Mouse (Mus musculus) thymus, postnatal 25 days (tissue): ENCODE measurements around the gene Resp18.

ENCODE experiments used
- DNase-seq: peaks from one replicate; pipeline ENCODE4 v3.0.0; 2022

Resp18 gene

DNA sequence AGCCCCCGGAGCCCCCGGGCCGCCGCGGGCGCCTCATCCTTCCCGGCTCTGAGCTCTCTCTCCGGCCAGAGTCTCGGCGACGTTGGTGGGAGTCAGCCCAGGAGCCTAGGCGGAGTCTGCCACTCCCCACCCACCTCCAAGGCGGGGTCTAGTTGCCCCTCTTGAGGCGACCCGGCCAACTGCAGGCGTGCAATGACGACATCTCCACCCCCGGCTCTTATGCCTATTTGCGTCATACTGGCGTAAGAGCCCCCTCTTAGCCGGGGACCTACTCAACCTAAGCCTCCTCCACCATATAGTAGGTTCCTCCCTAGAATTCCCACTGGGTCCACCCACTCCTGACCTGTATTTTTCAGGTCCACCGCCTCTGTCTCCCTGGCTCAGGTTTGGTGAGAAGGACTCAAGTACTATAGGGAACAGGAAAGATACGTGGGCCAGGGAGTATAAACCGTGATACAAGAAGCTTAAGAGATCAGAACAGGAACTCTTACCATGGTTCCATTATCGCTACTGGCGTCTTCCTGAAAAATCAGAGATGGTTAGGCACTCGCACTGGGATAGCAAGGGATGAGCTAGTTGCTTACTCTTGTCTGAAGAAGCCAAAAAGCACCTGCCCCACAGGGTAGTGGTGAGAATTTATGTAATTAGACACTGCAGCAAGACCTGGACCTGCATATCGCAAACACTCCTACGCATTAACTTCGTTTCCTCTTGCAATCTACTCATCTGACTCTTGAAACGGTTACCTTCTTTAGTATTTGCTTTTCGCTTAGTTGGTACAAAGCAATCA lies 13.9 kb downstream of the Resp18 start, which contains the start of gene Ptprn:
Gene Ptprn (minus strand): TSS at position 412 of the 790 bp plus-strand sequence.
- no peak for DNase-seq

DNA sequence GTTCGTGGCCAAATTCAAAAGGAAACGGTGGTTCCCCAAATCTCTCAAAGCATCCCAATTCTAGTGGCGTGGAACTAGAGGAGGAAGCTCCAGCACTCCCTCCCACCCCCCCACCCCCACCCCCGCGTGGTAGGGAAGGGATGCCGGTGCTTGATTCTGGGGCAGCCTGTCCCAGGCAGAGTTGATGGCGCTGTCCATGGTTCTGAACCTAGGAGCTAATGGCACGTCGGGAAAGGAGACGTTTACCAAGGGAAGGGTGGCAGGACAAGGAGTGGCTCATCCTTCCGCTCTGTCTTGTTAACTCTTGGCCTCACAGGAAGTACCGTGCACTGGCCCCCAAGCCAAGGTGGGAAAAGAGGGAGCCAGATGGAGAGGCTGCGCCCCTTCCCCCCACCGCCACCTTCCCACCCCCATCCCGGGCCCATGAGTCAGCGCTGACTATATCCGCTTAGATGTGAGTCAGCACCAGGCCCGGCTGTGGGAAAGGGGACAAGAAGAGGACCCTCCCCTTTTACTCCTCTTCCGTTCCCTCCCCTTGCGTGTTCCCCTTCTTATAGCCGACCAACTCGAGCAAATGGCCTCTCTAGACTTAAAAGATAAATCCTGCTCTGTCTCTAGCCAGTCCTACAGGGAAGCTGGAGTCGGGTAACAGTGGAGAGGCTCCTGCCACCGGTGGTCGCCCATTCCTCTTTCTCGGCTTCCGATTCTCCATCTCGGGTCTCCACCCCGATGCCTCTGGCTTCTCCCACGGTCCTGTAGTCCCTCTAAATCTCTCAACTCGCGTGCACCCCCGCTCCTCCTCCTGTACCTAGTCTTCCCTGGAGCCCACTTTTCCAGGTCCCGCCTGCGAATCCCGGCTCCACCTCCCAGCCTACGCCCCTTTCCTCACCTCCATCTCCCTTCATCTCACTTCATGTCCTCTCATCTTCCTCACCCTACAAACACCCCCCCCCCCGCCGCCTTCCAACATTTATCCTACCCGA lies 15.0 kb downstream of the Resp18 start:
- peak; percentile 44 for DNase-seq

DNA sequence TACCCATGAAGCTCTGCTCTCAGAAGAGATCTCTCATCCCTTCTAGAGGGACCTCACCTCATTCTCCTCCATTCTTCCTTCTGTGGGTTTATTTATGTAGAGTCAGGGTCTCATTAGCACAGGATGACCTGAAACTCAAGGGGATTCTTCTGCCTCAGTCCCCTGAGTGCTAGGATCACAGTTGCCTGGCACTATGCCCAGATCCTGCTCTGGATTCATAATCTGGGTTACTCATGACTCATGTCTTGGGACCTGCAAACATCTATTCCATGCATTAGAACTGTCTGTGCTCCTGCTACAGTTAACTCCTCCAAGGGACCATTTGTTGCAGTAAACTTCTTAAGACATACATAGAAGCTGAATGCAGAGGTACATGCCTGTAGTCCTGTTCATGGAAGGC lies 16.9 kb downstream of the Resp18 start:
- no peak for DNase-seq

DNA sequence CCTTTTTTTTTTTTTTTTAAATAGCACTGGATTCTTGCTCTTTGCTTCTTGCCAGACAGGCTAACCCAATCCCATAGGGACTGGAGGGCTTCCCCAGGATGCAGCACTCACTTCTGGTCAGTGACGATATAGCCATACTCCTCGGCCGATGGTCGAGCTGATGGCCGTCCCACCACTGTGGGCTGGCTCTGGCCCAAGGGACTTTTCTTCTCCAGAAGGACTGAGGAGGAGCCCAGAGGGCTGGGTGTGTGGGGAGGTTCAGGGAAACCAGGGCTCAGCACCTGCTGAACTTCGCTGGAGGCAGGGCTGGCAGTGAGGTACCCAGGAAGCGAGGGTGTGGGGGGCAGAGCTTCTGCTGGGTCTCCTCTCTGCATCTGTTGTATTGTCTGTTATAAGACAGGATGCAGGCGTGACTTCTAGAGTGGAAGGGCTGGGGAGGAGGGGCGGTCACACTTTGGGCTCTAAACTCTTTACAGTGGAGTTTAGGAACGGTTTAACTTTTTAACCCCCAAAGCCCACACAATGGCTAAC lies 22.6 kb downstream of the Resp18 start:
- DNase-seq, result peak; percentile 71

DNA sequence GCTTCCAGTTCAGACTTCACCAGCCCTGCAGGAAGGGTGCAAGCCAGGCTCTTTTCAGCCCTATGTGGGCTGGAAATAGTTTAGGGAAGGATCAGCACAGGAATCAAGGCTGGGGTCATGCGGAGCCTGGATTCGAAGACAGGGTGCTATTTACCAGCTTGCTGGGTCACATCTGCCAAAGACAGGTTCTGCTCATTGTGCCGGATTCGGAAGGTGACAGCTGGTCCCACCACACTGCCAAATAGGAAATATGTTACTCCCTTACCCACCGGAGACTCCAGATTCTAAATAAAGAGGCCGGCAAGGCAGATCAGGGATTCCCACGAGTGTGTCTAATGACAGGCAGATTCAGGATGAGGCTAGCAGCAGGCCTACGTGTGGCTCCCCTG lies 23.6 kb downstream of the Resp18 start:
- DNase-seq, result no peak

DNA sequence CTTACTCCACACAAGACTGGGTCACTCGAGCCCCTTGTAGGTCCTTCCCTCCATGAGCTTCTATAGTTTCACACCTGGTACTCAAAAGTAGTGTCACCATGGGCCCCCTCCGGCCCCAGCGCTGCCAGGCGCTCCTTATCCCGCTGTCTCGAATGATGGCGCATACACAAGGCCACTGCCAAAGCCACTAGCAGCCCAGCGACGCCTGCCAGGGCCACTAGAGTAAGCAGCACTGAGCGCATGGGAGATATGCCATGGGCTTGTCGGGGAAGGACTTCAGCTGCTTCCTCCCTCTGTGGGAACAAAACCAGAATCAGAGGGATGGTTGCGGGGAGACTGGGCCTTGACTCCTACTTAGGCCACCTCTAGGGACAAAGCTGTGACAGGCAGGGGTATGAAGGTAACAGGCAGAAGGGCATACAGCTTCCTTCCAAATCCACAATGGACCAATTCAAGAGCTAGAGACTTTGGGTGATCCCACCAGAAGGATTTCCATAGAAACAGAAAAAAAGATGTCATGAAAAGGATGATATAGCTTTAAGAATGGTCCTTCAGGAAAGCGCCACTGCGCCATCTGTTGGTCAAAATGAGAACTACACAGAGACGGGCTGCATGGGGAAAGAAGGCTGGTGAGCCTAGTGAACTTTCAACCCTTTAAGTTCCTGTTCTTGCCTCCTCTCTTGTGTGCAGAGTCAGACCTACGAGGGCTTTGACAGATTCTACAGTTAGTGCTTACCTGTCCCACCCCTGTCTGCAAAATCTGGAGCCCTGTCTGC lies 24.2 kb downstream of the Resp18 start:
- DNase-seq, result peak; percentile 88

DNA sequence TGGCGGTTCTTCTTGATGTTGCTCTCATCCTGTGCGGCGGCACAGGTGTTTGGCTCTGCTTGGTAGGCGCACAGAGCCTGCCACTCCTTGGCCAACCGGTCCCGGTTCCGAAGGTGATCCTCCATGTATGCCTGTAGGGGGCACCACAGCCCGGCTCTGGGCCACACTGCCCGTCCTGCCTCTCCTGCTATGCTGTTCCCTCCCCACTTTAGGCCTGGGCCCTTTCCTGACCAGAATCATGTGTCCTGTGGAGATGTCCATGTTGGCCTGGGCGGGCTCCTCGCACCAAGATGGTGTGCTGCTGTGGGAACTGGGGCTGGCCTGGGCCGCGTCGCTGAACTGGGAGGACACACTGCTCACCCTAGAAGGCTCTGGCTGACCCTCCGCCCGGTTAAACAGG lies 25.2 kb downstream of the Resp18 start:
- DNase-seq, result no peak

DNA sequence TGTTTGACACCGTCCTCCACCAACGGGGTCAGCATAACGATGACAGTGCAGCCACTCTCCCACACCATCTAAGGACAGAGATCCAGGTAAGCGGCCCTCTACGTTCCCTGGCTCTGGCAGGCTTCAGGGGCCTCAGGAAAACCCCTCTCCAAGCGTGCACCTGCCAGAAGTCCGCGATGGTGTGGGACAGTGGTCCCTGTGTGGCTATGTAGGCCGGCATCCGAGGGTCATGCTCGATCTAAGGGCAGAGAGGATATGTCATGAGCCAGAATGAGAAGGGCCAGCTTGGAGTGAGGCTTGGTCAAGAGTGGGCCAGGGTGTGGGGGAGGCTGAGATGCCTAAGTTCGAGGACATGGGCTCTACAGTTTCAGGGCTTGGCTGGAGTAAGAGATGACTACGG lies 25.9 kb downstream of the Resp18 start:
- no peak for DNase-seq

DNA sequence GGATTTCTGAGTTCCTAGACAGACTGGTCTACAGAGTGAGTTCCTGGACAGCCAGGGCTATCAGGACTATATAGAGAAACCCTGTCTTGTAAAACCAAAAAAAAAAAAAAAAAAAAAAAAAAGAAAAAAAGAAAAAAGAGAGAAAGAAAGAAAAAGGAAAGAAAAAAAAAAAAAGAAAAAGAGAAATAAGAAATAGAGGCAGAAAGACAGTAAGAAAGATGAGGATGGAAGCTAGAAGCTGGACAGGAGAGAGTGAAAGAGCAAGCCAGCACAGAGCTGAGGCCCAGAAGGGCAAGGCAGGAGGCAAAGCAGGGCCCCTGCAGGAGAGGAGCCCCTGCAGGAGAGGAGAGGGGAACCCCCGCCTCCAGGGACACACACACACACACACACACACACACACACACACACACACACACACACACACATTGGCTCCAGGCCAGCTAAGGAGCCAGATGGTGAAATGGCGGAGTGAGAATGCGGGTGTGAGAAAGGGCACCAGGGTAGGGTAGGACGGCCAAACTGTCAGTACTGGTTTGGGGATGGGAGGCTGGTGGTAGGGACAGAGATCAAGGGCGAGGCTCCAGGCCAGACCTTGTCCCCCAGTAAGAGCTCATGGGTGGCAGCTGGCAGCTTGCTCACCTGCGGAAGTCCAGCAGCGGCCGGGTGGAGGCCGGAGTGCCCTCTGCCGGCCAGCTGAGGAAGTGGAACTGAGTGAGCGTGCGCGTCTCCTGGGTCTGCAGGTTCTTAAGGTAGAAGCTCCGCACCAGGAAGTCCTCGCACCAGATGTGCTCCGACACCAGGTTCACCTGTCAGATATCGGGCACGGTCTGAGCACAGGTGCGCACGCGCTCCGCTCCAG lies 26.9 kb downstream of the Resp18 start:
- DNase-seq, result peak; percentile 90

DNA sequence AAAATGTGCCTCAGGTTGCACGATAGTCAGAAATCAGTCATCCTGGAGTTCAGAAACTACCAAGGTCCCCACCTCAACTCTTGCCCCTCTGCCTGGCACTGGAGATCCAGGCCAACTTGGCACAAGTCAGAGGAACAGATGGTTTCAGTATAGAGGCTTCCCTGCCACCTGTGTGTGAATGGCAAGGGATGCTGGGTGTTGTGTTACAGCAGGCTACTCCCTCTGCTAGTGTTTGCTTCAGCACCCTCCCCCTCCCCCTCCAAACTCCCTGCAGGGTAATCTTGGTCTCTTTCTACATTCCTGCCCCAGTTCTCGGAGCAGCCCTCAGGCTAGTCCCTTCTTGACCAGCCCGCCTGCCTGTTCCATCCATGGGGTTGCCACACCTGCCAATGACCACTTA lies 27.7 kb downstream of the Resp18 start:
- DNase-seq, result no peak

DNA sequence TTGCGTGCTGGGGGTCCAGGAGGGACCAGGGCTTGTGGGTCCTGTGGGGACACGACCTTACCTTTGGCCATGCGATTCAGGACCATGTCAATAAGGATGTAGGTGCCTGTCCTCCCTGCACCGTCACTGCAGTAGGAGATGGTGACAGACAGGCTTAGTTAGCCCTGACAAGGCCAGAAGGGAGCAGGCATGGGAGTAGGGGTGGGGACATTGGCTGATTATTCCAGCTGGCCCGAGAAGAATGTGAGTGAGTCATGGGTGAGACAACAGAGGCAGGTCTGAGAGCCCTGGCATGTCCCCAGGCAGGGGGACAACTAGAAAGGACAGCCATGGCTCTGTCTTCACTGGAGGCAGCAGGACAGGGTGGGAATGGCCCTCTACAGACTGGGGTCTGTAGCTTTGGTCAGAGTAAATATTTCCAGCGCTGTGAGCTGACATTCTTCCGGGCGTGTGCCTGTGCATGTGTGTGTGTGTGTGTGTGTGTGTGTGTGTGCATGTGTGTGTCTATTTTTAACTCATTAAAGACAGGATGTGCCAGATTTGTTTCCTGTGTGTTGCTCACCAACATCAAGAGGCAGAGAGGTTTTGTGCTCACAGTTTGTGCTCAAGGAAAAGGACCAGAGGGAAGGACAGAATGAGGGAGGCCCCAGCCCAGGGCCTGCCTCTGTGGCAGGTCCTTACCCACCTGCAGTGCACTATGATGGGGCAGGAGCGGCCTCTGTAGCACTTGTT lies 30.0 kb downstream of the Resp18 start:
- DNase-seq, result no peak

DNA sequence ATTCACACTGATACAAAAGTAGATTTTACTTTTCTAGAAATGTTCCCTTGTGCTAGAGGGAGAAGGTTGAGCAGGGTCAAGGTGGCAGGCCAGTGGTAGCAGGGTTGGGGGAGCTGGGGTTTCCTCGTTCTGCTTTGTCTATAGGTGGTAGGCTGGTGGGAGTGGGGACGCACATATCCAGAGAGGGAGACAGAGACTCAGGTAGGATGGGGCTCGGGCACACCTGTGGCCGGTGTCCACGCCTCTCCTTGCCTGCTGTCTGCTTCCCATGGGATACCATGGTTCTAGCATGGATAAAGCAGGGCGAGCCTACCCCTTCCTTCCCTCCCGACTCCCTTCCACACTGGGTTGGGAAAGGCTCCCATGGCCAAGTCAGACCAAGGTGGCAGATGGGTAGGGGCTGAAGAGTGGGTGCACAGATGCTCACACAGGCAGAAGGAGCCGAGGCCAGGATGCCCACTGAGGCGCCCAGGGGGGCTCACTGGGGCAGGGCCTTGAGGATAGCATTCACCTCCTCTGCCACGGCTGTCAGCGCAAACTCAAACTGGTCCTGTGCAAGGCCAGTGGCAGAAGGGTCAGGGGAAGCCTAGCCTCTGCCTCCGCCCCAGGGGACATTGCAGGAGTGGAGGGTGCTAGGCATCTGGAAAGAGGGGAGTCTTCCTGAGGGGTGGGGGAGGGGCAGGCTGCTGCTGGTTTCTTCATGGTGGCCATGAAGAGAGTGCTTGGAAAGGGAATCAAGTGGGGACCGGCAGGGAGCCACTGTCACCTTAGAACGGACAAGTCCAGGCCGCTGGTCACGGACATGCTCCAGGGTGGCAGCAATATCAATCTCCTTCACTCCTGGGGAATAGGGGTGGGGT lies 30.9 kb downstream of the Resp18 start:
- DNase-seq, result no peak

DNA sequence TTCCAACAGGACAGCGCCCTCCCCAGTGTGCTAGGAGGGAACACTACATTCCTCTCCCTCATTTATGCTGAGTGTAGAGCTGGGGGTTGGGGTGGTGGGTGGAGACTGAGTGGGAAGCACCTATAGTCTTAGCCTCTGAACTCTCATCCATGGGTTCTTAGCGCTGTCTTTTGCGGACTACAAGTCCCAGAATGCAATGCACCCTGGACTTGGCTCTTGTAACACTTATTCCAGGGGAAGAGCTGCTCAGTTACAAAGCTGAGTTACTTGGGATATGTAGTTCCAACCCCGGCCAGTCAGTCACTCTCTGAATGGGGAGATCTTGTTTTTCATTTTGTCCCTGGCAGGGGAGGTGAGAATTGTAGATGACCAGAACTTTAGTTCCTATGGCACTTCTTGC lies 33.4 kb downstream of the Resp18 start:
- DNase-seq, result peak; percentile 35

DNA sequence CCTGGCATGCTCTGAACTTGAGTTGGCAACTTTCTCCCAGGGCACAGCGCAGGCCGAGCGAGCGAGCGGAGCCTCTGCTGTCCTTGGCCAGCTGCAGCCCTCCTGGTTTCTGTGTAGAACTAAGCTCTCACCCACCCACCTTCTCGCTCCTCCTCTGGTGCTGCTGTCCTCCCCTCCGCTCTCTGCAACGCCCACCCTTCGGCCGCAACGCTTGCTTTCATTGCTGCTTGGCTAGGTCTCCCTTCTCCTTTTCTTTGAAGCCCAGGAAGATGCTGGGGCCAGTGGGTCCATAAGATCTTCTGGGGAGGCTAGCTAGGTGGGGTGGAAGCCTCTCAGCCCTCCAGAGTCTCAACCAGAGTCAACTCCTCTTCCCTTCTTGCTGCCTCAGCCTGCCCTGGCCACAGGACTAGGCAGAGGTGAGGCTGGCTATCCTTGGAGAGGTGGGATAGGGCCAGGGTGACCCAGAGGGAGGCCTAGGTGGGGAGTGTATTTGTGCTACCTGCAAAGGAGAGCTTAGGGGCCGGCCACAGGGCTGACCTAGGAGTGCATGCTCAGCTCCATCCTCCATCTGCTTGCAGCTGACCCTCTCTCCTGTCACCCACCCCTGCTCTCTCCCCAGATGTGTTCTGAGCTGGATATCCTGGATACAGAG lies 33.9 kb downstream of the Resp18 start:
- no peak for DNase-seq

DNA sequence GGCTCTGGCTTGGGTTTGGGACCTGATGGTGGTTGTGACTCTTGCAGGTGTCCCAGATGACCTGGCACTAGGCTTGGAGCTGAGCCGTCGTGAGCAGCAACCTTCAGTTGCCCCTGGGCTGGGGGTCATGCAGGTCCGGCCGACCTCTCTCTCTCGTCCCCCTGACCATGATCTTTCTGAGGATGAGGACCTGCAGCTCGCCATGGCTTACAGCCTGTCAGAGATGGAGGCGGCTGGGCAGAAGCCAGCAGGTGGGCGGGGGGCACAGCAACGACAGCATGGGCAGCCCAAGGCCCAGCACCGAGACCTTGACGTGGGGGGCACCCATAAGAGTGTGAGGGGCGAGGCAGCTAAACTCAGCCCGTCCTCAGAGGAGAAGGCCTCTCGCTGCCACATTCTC lies 34.8 kb downstream of the Resp18 start:
- no peak for DNase-seq

DNA sequence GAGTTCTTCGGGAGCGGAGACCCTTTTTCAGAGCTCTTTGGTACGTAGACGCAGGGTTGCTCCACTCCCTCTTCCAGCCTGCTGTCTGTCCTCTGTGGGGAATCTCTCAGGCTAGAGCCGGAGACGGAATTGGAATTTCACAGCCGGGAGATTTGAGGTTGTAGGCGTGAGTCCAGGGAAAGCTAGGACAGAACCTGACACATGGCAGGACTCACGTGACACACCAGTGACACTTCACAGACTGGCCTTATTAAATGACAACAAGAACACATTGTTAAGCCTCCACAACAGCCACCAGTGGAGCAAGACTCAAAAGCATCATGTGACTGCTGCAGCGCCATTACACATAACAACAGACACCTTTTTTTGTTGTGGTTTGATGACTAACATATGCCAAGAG lies 38.6 kb downstream of the Resp18 start:
- no peak for DNase-seq

DNA sequence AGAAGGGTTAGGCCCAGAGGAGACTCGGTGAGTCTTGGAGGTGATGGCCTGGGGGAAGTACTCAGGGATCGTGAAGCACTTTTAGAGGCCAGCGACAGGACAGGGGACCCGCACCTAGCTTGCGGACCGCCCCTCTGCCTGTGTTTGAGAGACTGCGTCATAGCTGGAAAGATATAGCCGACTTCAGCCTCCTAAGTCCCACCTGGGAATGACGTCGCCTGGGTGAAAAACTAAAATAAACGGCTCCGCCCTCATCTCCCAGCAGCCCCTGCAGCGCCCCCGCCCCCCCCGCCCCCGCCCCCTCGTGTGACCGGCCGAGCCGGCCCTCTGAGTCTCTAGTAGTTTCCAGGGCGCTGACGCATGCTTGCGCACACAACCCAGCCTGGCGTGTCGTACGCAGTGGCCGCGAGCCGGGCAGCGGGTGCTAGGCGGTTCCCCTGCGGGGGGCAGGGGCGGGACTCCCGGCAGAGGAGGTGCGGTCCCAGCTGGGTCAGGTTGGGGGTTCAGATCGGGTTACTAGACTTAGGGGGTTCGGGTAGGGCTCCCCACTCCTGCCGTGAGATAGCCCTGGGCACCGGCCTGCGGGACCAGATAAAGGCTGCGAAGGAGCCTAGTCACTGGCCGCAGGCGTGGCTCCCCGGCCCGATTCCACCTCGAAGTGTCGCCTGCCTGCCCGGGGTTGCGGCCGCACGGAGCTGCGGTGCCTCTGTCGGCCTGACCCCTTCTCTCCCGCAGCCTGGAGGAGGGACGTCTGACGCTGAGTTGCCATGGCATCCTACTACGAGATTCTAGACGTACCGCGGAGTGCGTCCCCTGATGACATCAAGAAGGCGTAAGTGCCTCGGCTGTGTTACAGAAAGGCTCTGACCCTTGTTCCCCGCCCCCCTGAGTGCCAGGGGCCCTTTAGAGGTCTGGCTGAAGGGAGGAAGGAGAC lies 41.8 kb downstream of the Resp18 start, which contains the start of gene Dnajb2:
Gene Dnajb2 (plus strand): TSS at position 290 of the 934 bp plus-strand sequence.
- peak; percentile 65 for DNase-seq

DNA sequence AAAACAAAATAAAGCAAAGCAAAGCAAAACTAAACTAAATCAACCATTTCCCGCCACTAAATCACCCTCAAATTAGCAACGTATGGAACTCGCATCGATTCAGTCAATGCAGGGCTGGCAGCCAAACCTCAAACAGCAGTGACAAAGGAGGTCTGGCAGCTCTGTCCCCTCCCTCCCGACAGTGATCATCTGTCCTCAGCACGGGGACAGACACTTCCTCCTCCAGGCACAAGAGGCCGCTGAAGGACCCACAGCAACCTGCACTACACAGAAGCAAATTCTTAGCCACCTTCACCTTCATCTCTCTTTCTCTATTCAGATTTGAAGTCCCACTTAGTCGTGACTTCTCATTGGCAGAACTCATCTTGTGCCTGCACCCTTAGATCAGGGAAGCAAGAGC lies 43.6 kb downstream of the Resp18 start:
- DNase-seq, result peak; percentile 77
